Mouse (Mus musculus) limb, embryonic 12.5 days (tissue): Measurements from ENCODE around the gene Lrrtm3. TPM values are rescaled to one million over a fixed set of nuclear protein-coding genes. Genes with fewer than 3 reads are reported as not detected.

Source experiments
- ATAC-seq: fragments of 200-750 bp; cut with Nextera tagmentation; 2 replicates; pipeline ENCODE4 v1.8.0; 2017; ENCODE audit warnings: low read depth, moderate TSS enrichment; ENCODE audit not compliant: insufficient number of reproducible peaks, insufficient read depth, low FRiP score, low TSS enrichment
- H3K27ac ChIP-seq: fragments of 300-500 bp; sonication (generic); 2 replicates; pipeline ENCODE4 v1.5.1; 2016; ENCODE audit warnings: mild to moderate bottlenecking, moderate library complexity
- H3K27me3 ChIP-seq: fragments of 300-500 bp; sonication (generic); 2 replicates; pipeline ENCODE4 v1.6.1; 2016; ENCODE audit warnings: mild to moderate bottlenecking, moderate library complexity
- H3K36me3 ChIP-seq: fragments of 300-500 bp; sonication (generic); 2 replicates; pipeline ENCODE4 v1.6.1; 2016; ENCODE audit warnings: mild to moderate bottlenecking, moderate library complexity
- H3K4me1 ChIP-seq: fragments of 300-500 bp; sonication (generic); replicated peaks from 2 replicates; pipeline ENCODE4 v1.6.1; 2016
- H3K4me2 ChIP-seq: fragments of 300-500 bp; sonication (generic); 2 replicates; pipeline ENCODE4 v1.6.1; 2016; ENCODE audit warnings: mild to moderate bottlenecking, moderate library complexity
- H3K4me3 ChIP-seq: fragments of 300-500 bp; sonication (generic); replicated peaks from 2 replicates; pipeline ENCODE4 v1.5.1; 2016; ENCODE audit warnings: mild to moderate bottlenecking
- H3K9ac ChIP-seq: fragments of 300-500 bp; sonication (generic); replicated peaks from 2 replicates; pipeline ENCODE4 v1.6.1; 2016; ENCODE audit warnings: mild to moderate bottlenecking, moderate library complexity
- H3K9me3 ChIP-seq: fragments of 300-500 bp; sonication (generic); 2 replicates; pipeline ENCODE4 v1.6.1; 2016; ENCODE audit warnings: mild to moderate bottlenecking, moderate library complexity
- WGBS: fragments of 180-500 bp; shearing (Covaris S2); methylation state at CpG from one replicate; pipeline ENCODE4 v1.1.7; 2016; 5-methylcytosine and 5-hydroxymethylcytosine counted together
- polyA plus RNA-seq: library from polyadenylated mRNA; unstranded; fragments of >200 nt; fragmentation: Nextera tagmentation; extraction: Ambion mirVana; gene quantifications from 2 replicates; pipeline ENCODE4 v1.2.1, GENCODE M21; 2016

Gene Lrrtm3
- polyA plus RNA-seq, 1 experiment from 2014 or later: 1.1 TPM

- Histone ChIP-seq H3K36me3 (no peaks in the 10 kb centered on the region), H3K27me3 (no peaks in the 10 kb centered on the region), H3K4me1 (no peaks in the 10 kb centered on the region; the same call in 1 of the 2 replicates), H3K27ac (no peak overlapping the region), H3K4me3 (no peak overlapping the region), H3K4me2 (no peak overlapping the region), H3K9me3 (no peaks in the 10 kb centered on the region), H3K9ac (no peak overlapping the region)
- no peak for ATAC-seq
- whole genome bisulfite sequencing: 88% methylated on average over 7 of the region's 7 CpGs
Measured at GRCm38 (mm10) chr10:64041218-64041617, 48.9 kb downstream of the Lrrtm3 start.

DNA sequence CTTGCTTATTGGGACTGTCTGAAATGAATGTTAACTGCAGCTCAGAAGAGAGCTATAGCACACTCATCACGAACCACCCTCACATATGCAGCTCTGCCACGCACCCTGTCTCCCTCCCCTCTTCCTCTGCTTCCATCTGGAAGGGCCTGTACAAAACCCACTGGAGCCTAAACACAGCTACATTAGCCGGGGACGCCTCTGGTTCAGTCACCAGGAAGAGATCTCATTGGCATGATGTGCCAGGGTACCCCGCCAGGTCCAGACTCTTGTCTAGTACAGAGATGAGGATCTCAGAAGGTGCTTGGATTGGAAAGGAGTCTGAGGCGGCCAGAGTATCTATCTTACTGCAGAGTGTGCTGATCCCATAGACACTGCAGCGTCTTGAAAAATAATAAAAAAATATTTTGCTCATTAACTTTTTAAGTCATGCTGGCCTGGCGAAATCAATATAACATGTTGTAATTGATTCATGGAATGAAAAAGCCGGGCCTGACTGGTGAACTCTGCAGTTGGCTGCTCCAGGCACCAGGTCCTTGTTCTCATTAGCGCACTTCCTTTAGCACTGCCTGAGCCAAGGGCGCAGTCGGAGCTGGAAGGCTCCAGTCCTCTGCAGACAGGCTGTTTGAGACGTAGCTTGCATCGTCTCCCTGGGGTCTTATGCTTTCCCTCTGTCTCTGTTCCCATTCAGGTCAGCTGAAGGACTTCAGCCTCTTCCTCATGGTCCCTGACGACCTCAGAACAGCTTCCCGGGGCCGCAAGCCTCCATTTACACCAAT is 50.1 kb downstream of the Lrrtm3 start:
- 65% methylated on average over 17 of the region's 17 CpGs for WGBS
- no peaks in the 10 kb centered on the region for H3K36me3 ChIP-seq
- no peak overlapping the region for H3K9ac ChIP-seq
- H3K4me3 ChIP-seq: no peak overlapping the region
- H3K9me3 ChIP-seq: no peaks in the 10 kb centered on the region
- no peaks in the 10 kb centered on the region for H3K27me3 ChIP-seq
- H3K4me1 ChIP-seq: no peaks in the 10 kb centered on the region; the same call in 1 of the 2 replicates
- no peak overlapping the region for H3K4me2 ChIP-seq
- no peak for ATAC-seq
- no peak overlapping the region for H3K27ac ChIP-seq

DNA sequence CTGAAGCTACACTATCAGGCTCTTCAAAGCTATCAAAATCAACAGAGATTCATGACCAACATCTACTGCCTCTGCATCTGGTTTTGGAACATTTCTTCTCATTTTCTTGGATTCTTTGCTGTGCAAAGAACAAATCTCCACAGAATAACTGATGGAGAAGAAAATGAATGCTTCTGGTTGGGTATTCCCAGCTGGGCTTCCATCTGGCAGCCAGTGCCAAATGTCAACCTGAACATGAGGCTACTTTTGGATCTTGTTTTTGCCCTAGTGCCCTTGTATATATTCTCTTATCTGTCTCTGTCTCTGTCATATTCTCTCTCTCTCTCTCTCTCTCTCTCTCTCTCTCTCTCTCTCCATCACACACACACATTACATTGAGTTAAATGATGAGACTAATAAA is 59.2 kb downstream of the Lrrtm3 start:
- H3K36me3 ChIP-seq: no peaks in the 10 kb centered on the region
- no peak overlapping the region for H3K4me2 ChIP-seq
- H3K4me3 ChIP-seq: no peak overlapping the region
- H3K27ac ChIP-seq: no peak overlapping the region
- H3K4me1 ChIP-seq: no peaks in the 10 kb centered on the region
- no peak for ATAC-seq
- H3K9ac ChIP-seq: no peak overlapping the region
- H3K27me3 ChIP-seq: no peaks in the 10 kb centered on the region
- no peaks in the 10 kb centered on the region for H3K9me3 ChIP-seq

GRCm38 (mm10) chr10:64023340-64023739 is 66.7 kb downstream of the Lrrtm3 start:
- Histone ChIP-seq H3K9me3 (no peaks in the 10 kb centered on the region), H3K4me3 (no peak overlapping the region), H3K4me1 (no peaks in the 10 kb centered on the region), H3K27me3 (no peaks in the 10 kb centered on the region), H3K27ac (no peak overlapping the region), H3K9ac (no peak overlapping the region), H3K4me2 (no peak overlapping the region), H3K36me3 (no peaks in the 10 kb centered on the region)
- ATAC-seq: no peak
- 91% methylated on average over 6 of the region's 6 CpGs for WGBS

GRCm38 (mm10) chr10:64020347-64020746 is 69.7 kb downstream of the Lrrtm3 start:
- Histone ChIP-seq H3K9ac (no peak overlapping the region), H3K4me2 (no peak overlapping the region), H3K4me3 (no peak overlapping the region), H3K27me3 (no peaks in the 10 kb centered on the region), H3K9me3 (no peaks in the 10 kb centered on the region), H3K27ac (no peak overlapping the region), H3K36me3 (no peaks in the 10 kb centered on the region), H3K4me1 (no peaks in the 10 kb centered on the region)
- ATAC-seq: no peak
- WGBS: 97% methylated on average over 1 of the region's 1 CpGs

DNA sequence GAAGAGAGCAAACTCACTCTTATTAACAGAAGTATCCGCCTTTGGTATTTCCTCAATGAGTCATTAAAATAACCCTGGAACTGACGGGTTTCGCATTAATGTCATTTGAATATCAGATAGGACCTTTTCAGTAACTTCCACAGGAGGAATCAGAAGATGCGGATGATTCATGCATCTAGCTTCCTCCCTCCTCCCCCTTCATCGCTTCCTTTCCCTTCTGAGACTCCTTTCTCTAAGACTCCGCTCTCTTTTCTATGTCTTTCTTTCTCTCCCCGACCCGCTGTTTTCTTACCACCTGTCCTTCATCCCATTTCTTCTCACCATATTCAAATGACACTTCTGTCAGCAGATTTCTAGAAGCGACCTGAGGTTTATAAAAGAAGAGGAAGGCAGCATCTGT is 88.1 kb downstream of the Lrrtm3 start:
- no peaks in the 10 kb centered on the region for H3K27me3 ChIP-seq
- no peak overlapping the region for H3K4me2 ChIP-seq
- H3K4me1 ChIP-seq: no peaks in the 10 kb centered on the region
- H3K27ac ChIP-seq: no peak overlapping the region
- WGBS: 79% methylated on average over 9 of the region's 9 CpGs
- no peaks in the 10 kb centered on the region for H3K36me3 ChIP-seq
- ATAC-seq: no peak
- H3K9ac ChIP-seq: no peak overlapping the region
- no peaks in the 10 kb centered on the region for H3K9me3 ChIP-seq
- H3K4me3 ChIP-seq: no peak overlapping the region

DNA sequence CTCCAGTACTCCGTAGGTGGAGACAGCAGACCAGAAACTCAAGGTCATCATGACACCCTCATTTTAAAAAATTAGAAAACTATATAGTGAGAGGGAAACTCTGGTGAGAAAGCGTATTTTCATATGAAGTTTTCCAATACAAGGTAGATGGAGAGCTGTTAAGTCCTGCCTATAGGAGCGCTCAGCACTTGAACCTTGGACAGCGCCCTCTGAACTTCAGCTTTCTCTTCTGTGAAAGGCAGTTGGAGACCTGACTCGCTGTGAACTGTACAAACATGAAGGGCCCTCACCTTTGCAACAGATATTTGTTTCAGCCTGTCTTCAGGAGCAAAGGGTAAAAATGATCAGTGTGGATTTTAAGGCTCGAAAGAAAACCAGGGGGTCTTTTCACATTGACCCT is 88.5 kb downstream of the Lrrtm3 start:
- no peaks in the 10 kb centered on the region for H3K9me3 ChIP-seq
- H3K36me3 ChIP-seq: no peaks in the 10 kb centered on the region
- WGBS: 74% methylated on average over 6 of the region's 6 CpGs
- H3K9ac ChIP-seq: no peak overlapping the region
- ATAC-seq: no peak
- no peak overlapping the region for H3K4me3 ChIP-seq
- H3K4me1 ChIP-seq: no peaks in the 10 kb centered on the region
- no peak overlapping the region for H3K4me2 ChIP-seq
- no peak overlapping the region for H3K27ac ChIP-seq
- no peaks in the 10 kb centered on the region for H3K27me3 ChIP-seq

GRCm38 (mm10) chr10:63994251-63994650 is 95.8 kb downstream of the Lrrtm3 start:
- no peaks in the 10 kb centered on the region for H3K4me1 ChIP-seq
- no peak for ATAC-seq
- no peaks in the 10 kb centered on the region for H3K9me3 ChIP-seq
- H3K27ac ChIP-seq: no peak overlapping the region
- H3K4me3 ChIP-seq: no peak overlapping the region
- H3K4me2 ChIP-seq: no peak overlapping the region
- no peaks in the 10 kb centered on the region for H3K27me3 ChIP-seq
- no peaks in the 10 kb centered on the region for H3K36me3 ChIP-seq
- 83% methylated on average over 5 of the region's 5 CpGs for WGBS
- no peak overlapping the region for H3K9ac ChIP-seq

GRCm38 (mm10) chr10:63985576-63985975 is 104.5 kb downstream of the Lrrtm3 start:
- no peak overlapping the region for H3K27ac ChIP-seq
- H3K9ac ChIP-seq: no peak overlapping the region
- no peaks in the 10 kb centered on the region for H3K9me3 ChIP-seq
- no peak overlapping the region for H3K4me3 ChIP-seq
- no peaks in the 10 kb centered on the region for H3K4me1 ChIP-seq
- no peak for ATAC-seq
- H3K36me3 ChIP-seq: no peaks in the 10 kb centered on the region
- H3K4me2 ChIP-seq: no peak overlapping the region
- 76% methylated on average over 4 of the region's 4 CpGs for WGBS
- no peaks in the 10 kb centered on the region for H3K27me3 ChIP-seq

DNA sequence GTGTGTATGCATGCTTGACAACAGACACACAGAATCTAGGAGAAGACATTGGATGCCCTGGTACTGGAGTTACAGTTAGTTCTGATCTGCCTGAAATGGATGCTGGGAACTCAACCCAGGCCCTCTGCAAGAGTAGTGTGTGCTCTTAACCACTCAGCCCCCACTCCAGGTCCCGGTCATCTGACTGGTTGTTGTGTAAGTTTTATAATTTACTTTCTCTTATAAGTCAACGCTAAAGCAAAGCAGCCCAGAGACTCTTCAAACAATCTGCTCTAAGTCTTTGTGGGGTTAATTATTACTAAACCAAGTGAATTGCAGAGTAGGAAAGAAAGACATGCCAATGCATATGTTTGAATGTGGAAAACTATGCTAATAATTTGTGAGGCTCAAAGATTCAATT is 110.7 kb downstream of the Lrrtm3 start:
- no peaks in the 10 kb centered on the region for H3K9me3 ChIP-seq
- no peak overlapping the region for H3K27ac ChIP-seq

GRCm38 (mm10) chr10:63978969-63979368 is 111.1 kb downstream of the Lrrtm3 start:
- WGBS: 56% methylated on average over 5 of the region's 5 CpGs
- ATAC-seq: peak; percentile 6; the same call in 1 of the 2 replicates

More for the DNA sequence above, 110.7 kb downstream of the Lrrtm3 start:
- Histone ChIP-seq H3K4me1 (0 out of 2 replicates have a peak, but pooled peaks cover 8% of the 10 kb centered on the region), H3K9ac (no peak overlapping the region), H3K27me3 (no peaks in the 10 kb centered on the region), H3K4me3 (no peak overlapping the region), H3K36me3 (no peaks in the 10 kb centered on the region), H3K4me2 (no peak overlapping the region)
- no peak for ATAC-seq
- WGBS: 83% methylated on average over 2 of the region's 2 CpGs

GRCm38 (mm10) chr10:63978535-63978934 is 111.5 kb downstream of the Lrrtm3 start:
- no peak overlapping the region for H3K27ac ChIP-seq
- H3K9ac ChIP-seq: no peak overlapping the region
- no peak overlapping the region for H3K4me3 ChIP-seq
- H3K36me3 ChIP-seq: no peaks in the 10 kb centered on the region
- no peaks in the 10 kb centered on the region for H3K9me3 ChIP-seq
- 45% methylated on average over 3 of the region's 3 CpGs for WGBS
- ATAC-seq: 0 out of 2 replicates have a peak, but pooled peaks have one; percentile 3
- H3K27me3 ChIP-seq: no peaks in the 10 kb centered on the region
- H3K4me1 ChIP-seq: 0 out of 2 replicates have a peak, but pooled peaks cover 8% of the 10 kb centered on the region
- H3K4me2 ChIP-seq: no peak overlapping the region

More at GRCm38 (mm10) chr10:63978969-63979368, 111.1 kb downstream of the Lrrtm3 start:
- H3K9me3 ChIP-seq: no peaks in the 10 kb centered on the region
- no peak overlapping the region for H3K4me3 ChIP-seq
- H3K27ac ChIP-seq: no peak overlapping the region
- H3K9ac ChIP-seq: no peak overlapping the region
- H3K4me2 ChIP-seq: no peak overlapping the region
- H3K4me1 ChIP-seq: 0 out of 2 replicates have a peak, but pooled peaks cover 8% of the 10 kb centered on the region
- no peaks in the 10 kb centered on the region for H3K36me3 ChIP-seq
- H3K27me3 ChIP-seq: no peaks in the 10 kb centered on the region
